Mouse (Mus musculus): Measurements from ENCODE around the gene C8a. TPM values are rescaled to one million over a fixed set of nuclear protein-coding genes. Genes with fewer than 3 reads are reported as not detected.

Gene C8a
- total and polyA plus RNA-seq, 2 experiments from 2014 or later, result not detected

DNA sequence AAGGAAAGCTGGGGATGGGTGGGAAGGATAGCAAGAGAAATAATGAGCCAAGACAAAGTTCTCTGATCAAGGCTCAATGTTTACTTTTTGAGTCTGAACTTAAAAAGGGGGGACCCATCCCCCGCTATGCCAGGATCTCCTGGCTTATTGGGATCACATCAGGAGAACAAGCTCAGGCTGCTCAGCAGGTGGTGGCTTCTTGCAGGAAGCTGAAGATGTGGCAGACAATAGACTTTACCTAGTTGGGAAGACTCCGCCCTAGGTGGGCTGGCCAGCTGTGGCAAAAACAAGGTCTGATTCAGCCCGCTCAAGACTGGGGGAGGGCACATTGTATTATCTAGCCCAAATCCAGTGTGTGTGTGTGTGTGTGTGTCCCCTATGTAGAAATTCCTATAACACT lies 74.6 kb downstream of the C8a start:
- Histone ChIP-seq H3K27me3 (ENCODE audit: insufficient read depth, low read length) (no peaks in the 10 kb centered on the region), H3K36me3 (ENCODE audit: insufficient read depth) (no peaks in the 10 kb centered on the region), H3K4me2 (ENCODE audit: low read depth) (no peak overlapping the region), H3K9ac (no peak overlapping the region), H3K4me3 (ENCODE audit: low read depth, low read length) (no peak overlapping the region), H3K9me3 (ENCODE audit: low read length) (no peaks in the 10 kb centered on the region), H3K27ac (ENCODE audit: low read depth, low read length) (no peak overlapping the region), H3K4me1 (ENCODE audit: insufficient read depth) (no peaks in the 10 kb centered on the region)
- ATAC-seq (no peak), DNase-seq (no peak)
- TF ChIP-seq CTCF (IDR thresholded peaks at IDR 0.05; ENCODE audit: low read depth), result no peak
- WGBS, result 88% methylated on average over 3 of the region's 3 CpGs

DNA sequence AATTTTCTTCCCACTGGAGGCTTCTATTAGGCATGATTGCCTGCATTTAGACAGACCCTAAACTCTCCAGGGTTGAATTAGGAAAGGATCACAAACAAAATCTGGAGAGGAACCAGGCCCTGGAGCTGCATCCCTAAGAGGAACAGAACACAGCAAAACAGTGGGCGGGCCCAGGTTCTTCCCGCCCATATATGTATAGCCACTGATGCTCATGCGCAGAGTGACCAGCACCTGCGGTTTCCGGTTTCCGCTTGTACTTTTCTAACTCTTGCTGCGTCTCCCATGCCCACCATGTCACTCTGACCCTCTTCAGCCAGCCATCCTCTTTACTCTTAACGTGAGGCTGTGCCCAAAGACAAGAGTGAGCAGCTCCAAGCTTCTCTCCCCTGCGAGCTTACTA lies 77.2 kb downstream of the C8a start:
- H3K36me3 ChIP-seq (ENCODE audit: insufficient read depth), result no peaks in the 10 kb centered on the region
- no peaks in the 10 kb centered on the region for H3K27me3 ChIP-seq (ENCODE audit: insufficient read depth, low read length)
- no peaks in the 10 kb centered on the region for H3K9me3 ChIP-seq (ENCODE audit: low read length)
- DNase-seq (no peak), ATAC-seq (no peak)
- H3K4me1 ChIP-seq (ENCODE audit: insufficient read depth), result no peaks in the 10 kb centered on the region
- no peak overlapping the region for H3K9ac ChIP-seq
- no peak for TF ChIP-seq CTCF (IDR thresholded peaks at IDR 0.05; ENCODE audit: low read depth)
- no peak overlapping the region for H3K4me2 ChIP-seq (ENCODE audit: low read depth)
- 86% methylated on average over 9 of the region's 9 CpGs for WGBS
- no peak overlapping the region for H3K4me3 ChIP-seq (ENCODE audit: low read depth, low read length)
- H3K27ac ChIP-seq (ENCODE audit: low read depth, low read length), result no peak overlapping the region

DNA sequence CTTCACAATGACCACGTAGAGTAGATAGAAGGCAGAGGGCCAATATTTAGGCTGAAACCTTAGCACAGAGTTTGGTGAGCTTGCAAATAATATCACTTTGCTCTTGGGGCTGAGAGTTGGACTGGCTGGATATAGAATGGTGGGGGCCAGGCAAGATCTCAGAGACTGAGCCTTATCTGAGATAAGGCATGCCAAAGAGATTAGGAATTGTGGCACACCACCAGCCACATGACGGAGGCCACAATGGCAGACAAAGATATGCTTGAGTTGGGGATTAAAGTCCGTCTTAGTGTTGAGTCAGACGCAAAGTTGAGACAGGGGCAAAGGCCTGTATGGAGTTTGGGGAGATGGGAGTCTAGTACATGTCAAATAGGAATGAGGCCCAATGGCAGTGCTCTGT lies 84.1 kb downstream of the C8a start:
- H3K27ac ChIP-seq (ENCODE audit: low read depth, low read length), result no peak overlapping the region
- ATAC-seq, result no peak
- no peak overlapping the region for H3K4me3 ChIP-seq (ENCODE audit: low read depth, low read length)
- H3K36me3 ChIP-seq (ENCODE audit: insufficient read depth), result no peaks in the 10 kb centered on the region
- no peaks in the 10 kb centered on the region for H3K27me3 ChIP-seq (ENCODE audit: insufficient read depth, low read length)
- H3K4me2 ChIP-seq (ENCODE audit: low read depth), result no peak overlapping the region
- H3K4me1 ChIP-seq (ENCODE audit: insufficient read depth), result no peaks in the 10 kb centered on the region
- H3K9me3 ChIP-seq (ENCODE audit: low read length), result no peaks in the 10 kb centered on the region
- H3K9ac ChIP-seq, result no peak overlapping the region
- WGBS, result 89% methylated on average over 4 of the region's 4 CpGs
- TF ChIP-seq CTCF (IDR thresholded peaks at IDR 0.05; ENCODE audit: low read depth), result no peak
- DNase-seq, result no peak

DNA sequence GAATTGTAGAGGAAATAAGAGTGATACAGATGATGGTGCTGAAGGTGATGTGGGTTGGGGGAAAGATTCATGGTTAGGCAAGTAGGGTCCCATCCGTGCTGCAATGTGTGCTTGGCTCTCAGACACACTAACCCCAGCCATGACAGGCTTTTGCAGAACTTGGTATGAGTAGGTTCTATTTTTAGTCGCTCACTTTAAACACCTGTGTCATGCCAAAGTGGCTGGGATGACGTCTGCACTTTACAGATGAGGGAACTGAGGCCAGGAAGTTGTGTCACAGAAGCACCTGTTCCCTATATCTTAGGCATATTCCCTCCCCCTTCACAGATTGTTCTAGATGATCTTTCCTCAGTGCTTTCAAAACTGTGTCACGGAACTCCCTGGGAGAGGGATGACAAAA lies 93.9 kb downstream of the C8a start:
- no peak for ATAC-seq
- no peak overlapping the region for H3K4me2 ChIP-seq (ENCODE audit: low read depth)
- no peaks in the 10 kb centered on the region for H3K4me1 ChIP-seq (ENCODE audit: insufficient read depth)
- no peaks in the 10 kb centered on the region for H3K27me3 ChIP-seq (ENCODE audit: insufficient read depth, low read length)
- no peak for DNase-seq
- no peak for TF ChIP-seq CTCF (IDR thresholded peaks at IDR 0.05; ENCODE audit: low read depth)
- no peak overlapping the region for H3K27ac ChIP-seq (ENCODE audit: low read depth, low read length)
- no peak overlapping the region for H3K4me3 ChIP-seq (ENCODE audit: low read depth, low read length)
- H3K36me3 ChIP-seq (ENCODE audit: insufficient read depth), result no peaks in the 10 kb centered on the region
- H3K9me3 ChIP-seq (ENCODE audit: low read length), result no peaks in the 10 kb centered on the region
- WGBS, result 87% methylated on average over 4 of the region's 4 CpGs
- no peak overlapping the region for H3K9ac ChIP-seq

DNA sequence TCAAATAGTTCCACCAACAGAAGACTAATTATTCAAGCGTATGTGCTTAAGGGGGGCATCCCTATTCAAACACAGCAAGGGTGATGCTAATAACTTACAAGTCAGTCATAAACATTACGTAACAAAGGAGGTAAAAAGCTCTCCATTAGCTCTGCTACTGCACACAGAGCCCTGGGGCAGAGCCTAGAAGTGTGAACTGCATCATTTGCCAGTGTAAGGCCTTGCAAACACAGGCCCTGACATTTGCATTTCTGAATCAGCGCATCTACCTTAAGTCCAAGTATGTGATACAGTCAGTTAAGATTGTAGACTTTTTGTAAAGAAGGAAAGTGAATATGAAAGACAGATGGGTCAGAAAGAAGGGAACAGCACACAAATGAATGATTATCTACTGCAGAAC lies 94.8 kb downstream of the C8a start:
- no peaks in the 10 kb centered on the region for H3K36me3 ChIP-seq (ENCODE audit: insufficient read depth)
- WGBS, result 85% methylated on average over 3 of the region's 3 CpGs
- no peak overlapping the region for H3K4me3 ChIP-seq (ENCODE audit: low read depth, low read length)
- no peak for TF ChIP-seq CTCF (IDR thresholded peaks at IDR 0.05; ENCODE audit: low read depth)
- H3K4me2 ChIP-seq (ENCODE audit: low read depth), result no peak overlapping the region
- no peak for DNase-seq
- no peaks in the 10 kb centered on the region for H3K4me1 ChIP-seq (ENCODE audit: insufficient read depth)
- no peak overlapping the region for H3K27ac ChIP-seq (ENCODE audit: low read depth, low read length)
- H3K9ac ChIP-seq, result no peak overlapping the region
- H3K9me3 ChIP-seq (ENCODE audit: low read length), result no peaks in the 10 kb centered on the region
- H3K27me3 ChIP-seq (ENCODE audit: insufficient read depth, low read length), result no peaks in the 10 kb centered on the region
- ATAC-seq, result no peak

DNA sequence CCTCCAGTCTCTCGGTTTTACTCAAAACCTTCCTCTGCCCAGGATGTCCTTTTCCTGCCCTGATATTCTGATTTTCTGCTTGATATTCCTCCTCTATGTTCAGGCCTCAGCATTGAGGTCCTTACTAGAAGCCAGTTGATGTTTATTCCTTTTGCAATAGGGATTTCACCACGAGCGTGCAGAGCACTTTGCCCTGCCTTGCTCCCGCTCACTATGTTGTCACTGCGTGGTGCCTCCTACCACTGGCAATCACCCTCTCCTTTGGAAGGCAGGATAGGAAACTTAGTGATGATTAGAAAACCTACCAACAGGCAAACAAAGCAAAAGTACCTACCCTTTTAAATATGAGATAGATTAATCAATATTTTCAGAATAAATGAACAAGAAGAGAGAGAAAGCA lies 96.7 kb downstream of the C8a start:
- no peak for DNase-seq
- no peaks in the 10 kb centered on the region for H3K9me3 ChIP-seq (ENCODE audit: low read length)
- H3K4me1 ChIP-seq (ENCODE audit: insufficient read depth), result no peaks in the 10 kb centered on the region
- 90% methylated on average over 5 of the region's 5 CpGs for WGBS
- H3K4me3 ChIP-seq (ENCODE audit: low read depth, low read length), result no peak overlapping the region
- ATAC-seq, result no peak
- no peak overlapping the region for H3K9ac ChIP-seq
- no peak overlapping the region for H3K27ac ChIP-seq (ENCODE audit: low read depth, low read length)
- TF ChIP-seq CTCF (IDR thresholded peaks at IDR 0.05; ENCODE audit: low read depth), result no peak
- no peaks in the 10 kb centered on the region for H3K27me3 ChIP-seq (ENCODE audit: insufficient read depth, low read length)
- H3K36me3 ChIP-seq (ENCODE audit: insufficient read depth), result no peaks in the 10 kb centered on the region
- no peak overlapping the region for H3K4me2 ChIP-seq (ENCODE audit: low read depth)

DNA sequence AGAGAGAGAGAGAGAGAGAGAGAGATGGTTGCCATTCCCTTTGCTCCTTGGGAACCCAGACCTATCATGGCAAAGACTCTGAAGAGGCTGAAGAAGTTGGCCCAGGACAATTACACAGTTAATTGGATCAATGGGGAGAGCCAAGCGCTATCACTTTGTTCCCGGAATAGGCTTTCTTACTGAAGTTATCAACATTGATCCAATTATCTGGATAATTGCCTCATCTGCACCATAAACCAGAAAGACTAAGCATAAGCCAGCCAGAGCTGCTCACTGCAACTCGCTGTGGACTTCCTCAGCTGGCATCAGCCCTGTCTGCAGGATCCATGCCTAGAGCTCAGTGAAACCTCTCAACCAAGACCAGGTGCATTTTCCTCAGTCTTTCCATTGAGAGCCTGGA lies 100.6 kb downstream of the C8a start:
- ATAC-seq, result no peak
- DNase-seq, result no peak
- TF ChIP-seq CTCF (IDR thresholded peaks at IDR 0.05; ENCODE audit: low read depth), result no peak

DNA sequence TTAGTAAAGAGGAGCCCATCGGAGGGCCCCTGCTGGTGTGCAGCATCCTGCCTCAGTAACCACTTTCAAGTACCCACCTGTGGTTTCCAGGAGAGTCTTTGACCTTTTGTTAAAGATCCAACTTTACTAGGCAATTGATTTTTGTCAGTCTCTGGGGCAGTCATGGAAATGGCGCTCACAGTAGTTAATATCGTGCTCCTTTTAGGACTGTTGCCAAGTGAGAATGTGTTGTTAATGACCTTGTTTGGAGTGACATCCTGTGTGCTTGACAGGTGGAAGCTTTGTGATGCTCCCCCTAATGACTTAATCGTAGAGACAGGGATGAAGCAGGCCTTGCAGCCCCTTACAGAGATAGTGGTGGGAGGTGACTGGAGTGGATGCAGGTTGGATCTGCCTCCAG lies 105.9 kb downstream of the C8a start:
- H3K4me1 ChIP-seq (ENCODE audit: insufficient read depth), result no peaks in the 10 kb centered on the region
- no peak overlapping the region for H3K4me3 ChIP-seq (ENCODE audit: low read depth, low read length)
- ATAC-seq, result no peak
- H3K4me2 ChIP-seq (ENCODE audit: low read depth), result no peak overlapping the region
- H3K27me3 ChIP-seq (ENCODE audit: insufficient read depth, low read length), result no peaks in the 10 kb centered on the region
- no peak overlapping the region for H3K27ac ChIP-seq (ENCODE audit: low read depth, low read length)
- no peaks in the 10 kb centered on the region for H3K9me3 ChIP-seq (ENCODE audit: low read length)
- H3K36me3 ChIP-seq (ENCODE audit: insufficient read depth), result no peaks in the 10 kb centered on the region
- no peak for DNase-seq
- H3K9ac ChIP-seq, result no peak overlapping the region
- 40% methylated on average over 4 of the region's 4 CpGs for WGBS
- TF ChIP-seq CTCF (IDR thresholded peaks at IDR 0.05; ENCODE audit: low read depth), result no peak

More for the DNA sequence above, 100.6 kb downstream of the C8a start:
- Histone ChIP-seq H3K9ac (no peak overlapping the region), H3K27me3 (ENCODE audit: insufficient read depth, low read length) (no peaks in the 10 kb centered on the region), H3K36me3 (ENCODE audit: insufficient read depth) (no peaks in the 10 kb centered on the region), H3K9me3 (ENCODE audit: low read length) (no peaks in the 10 kb centered on the region), H3K27ac (ENCODE audit: low read depth, low read length) (no peak overlapping the region), H3K4me1 (ENCODE audit: insufficient read depth) (no peaks in the 10 kb centered on the region), H3K4me2 (ENCODE audit: low read depth) (no peak overlapping the region), H3K4me3 (ENCODE audit: low read depth, low read length) (no peak overlapping the region)
- WGBS, result 25% methylated on average over 3 of the region's 3 CpGs
